Mouse (Mus musculus) cerebellum, adult (tissue): ENCODE measurements around the gene Ptprr.
A peak's percentile ranks its signal among the peaks of the same experiment; 100 is the strongest.

Source experiments
- ATAC-seq: cut with Nextera tagmentation; 2 replicates; pipeline ENCODE4 v1.9.2; 2017; ENCODE audit warnings: mild to moderate bottlenecking, moderate library complexity, mixed read lengths; ENCODE audit not compliant: insufficient number of reproducible peaks, low FRiP score, low TSS enrichment

Ptprr gene

DNA sequence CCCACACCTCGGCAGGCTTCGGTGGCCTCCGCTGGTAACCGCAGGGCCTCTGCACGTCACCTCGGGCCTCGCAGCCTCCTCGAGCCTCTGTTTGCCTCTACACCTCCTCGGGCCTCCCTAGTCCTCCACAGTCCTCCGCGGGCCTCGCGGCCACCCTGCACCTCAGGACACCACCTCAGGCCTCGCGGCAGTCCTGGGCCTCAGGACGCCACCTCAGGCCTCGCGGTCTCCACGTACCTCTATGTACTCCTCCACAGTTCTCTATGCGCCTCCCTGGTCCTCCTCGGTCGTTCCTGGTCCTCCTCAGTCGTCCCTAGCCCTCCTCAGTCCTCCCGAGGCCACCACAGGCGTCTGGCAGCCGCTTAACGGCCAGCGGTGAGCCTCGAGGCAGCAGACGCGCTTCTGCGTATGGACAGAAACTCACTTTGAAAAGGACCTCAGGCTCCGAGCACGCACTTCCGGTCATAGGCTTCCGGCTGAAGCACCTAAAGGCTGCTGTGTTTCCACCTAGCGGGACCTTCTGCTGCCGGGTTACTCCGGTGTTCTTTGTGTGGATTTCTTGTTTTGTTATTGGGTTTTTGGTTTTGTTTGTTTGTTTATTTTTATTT lies 96.0 kb downstream of the Ptprr start, which contains the start of gene 4933416C03Rik:
4933416C03Rik (minus strand) TSS at position 51 of the 608 bp plus-strand sequence.
- no peak for ATAC-seq

DNA sequence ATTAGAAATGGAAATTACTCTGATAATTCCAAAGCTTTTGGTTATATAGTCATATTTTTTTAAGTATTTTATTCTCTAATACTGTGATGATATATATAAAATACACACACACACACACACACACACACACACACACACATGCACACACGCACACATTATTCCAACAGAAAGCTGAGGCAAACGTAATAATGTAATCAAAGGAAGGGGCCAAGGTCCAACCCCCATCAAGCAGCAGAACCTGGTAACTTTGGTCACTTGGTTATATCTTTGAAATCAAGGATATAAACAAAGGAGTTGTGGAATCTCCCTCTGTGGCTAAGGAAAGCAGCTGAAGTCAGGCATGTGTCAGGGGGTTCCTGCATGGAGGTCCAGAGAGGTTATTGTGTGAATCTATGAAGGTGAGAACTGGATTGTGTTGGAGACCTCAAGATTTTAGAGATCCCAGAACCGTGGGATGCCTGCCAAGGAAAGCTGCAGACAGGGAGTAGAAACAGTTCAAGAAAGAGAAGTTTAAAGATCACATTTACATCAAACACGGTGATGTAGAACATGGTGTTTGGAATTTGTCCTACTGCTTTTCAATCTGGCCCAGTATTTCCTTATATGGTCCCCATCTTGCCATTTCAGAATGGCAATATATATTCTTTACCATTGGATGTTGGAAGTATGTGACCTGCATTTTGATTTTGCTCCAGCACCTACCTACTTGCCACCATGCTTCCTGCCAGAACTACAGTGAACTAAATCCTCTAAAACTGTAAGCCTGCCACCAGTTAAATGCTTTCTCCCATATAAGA lies 98.1 kb downstream of the Ptprr start:
- no peak for ATAC-seq

DNA sequence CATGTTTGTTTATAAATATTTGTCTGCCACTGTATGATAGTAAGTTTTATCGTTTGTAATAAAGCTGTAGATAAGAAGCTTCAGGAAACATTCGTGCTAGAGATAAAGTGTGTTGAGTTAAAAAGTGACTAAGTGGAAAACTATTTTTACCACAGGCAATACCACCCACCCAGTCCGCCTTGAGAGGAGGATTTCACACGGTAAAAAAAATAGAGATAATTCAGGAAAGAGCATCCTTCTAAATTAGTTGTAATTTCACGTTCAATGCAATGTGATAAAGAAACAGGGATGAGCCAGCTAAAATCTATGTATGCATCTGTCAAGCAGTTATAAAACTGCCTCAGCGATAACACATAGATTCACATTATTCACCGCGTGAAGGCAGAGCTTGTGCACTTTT lies 99.0 kb downstream of the Ptprr start:
- no peak for ATAC-seq

DNA sequence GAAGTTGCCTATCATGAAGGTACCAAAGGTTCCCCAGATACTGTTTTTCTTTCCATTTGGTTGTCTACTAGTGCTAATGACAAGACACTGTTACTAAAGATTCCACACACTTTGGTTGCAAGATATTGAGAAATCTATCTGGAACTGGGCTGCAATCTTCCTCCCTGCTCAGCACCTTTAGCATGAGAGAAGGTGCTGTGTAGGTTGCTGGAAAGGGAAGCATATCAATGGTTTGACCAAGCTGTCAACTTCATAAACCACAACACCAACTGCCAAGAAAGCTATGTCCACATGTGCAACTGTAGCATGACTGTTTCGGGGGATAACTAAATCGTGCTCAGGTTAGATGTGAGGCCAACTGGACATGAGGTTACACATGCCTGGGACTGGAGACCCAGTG lies 103.5 kb downstream of the Ptprr start:
- no peak for ATAC-seq

DNA sequence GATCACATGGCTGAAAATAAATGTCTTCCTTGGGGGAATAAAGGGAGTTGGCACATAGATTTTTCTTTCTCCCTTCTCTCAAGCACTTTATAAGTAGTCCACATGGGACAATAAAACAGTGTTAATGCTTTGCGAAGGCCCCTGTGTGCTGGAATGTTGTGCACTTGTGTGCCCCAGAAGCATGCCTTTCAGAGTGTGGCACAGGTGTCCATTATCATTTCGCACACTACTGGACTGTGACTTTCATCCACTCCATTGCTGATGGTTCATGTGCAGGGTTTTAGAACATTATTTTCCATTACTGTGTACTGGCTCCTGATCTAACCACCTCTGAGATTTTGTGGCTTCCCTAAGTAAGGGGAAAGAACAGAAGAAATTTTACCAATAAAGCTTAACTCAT lies 105.8 kb downstream of the Ptprr start:
- ATAC-seq: no peak

DNA sequence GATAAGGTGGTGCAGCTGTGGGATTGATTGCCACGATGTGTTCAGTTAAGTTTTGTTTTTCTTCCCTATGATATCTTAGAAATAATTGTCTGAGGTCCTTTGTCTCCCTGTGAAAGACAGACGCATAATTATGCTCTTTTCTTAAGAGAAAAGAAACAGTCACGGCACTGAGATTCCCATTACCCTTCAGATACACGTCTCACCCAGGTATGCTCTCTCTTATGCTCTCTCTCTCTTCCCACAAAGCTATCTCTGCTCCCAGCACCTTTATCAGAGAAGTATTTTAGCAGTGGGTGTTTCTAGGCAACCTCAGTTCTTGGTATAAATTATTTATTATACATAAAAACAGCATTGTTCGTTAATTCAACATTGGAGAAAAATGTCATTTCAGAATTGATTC lies 107.4 kb downstream of the Ptprr start:
- no peak for ATAC-seq

DNA sequence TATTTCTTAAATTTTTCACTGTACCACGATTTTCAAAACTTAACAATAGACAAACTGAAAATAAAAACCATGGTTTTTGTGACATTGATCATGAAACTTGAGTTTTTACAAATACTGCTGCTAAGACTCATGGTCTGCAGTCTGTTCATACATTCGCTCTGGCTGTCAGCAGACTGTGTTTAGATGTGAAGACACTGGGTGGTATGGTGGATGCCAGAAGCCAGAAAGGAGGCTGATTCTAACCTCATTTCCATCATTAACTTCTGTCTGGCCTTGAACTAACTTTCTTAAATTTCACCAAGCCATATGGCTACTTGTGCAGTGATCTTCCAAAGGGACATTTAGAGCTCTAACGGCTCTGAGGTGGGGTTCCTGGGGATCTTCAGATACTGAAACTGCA lies 112.4 kb downstream of the Ptprr start:
- no peak for ATAC-seq

DNA sequence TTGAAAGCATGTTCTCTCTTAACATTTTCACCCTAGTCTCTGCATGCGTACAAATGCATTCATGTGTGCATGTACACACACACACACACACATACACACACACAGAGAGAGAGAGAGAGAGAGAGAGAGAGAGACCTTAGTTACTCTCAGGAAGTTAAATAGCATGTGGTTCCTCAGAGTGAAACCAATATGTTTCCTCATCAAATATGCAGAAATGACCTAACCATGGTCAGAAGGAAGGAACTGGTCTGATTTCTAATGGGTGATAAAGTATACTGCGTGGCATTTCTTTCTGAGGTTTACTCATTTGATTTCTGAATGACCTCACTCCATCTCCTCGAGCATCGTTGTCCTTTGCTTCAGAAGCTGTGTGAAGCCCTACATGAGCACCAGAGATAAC lies 113.2 kb downstream of the Ptprr start:
- ATAC-seq: no peak

DNA sequence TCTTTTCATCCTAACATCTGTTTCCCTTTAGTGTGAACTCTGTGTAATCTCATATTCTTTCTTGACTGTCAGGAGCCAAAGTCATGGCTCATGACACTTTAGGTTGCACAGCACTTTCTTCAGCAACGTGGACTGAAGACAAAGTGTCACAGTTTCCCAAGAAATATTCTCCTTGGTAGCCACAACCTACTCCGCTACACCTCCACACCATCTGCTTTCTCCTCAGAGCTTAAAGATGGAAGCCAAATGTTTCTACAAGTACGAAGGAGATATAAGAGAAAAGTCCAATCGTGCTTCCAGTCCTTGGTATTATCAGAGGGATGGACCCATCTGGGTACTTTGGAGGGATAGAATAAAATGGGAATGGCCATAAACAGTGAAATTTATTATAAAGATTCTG lies 114.2 kb downstream of the Ptprr start:
- ATAC-seq: no peak

DNA sequence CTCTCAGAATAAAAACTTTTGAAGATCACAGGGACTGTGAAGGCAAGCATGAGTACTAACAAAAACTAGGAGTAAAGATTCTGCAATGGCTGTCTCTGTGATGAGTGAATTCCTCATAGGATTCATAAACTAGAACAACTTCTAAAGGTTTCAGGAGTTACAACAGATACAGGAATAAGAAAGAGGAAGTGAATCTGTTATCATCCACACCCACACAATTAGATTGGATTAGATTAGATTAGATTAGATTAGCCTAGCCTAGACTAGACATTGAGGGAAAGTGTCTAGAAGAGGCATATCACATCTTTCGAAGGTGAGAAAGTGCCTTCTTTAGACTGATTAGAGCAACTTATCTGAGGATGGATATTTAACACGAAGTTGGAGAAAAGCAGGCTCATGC lies 117.2 kb downstream of the Ptprr start:
- ATAC-seq: no peak

DNA sequence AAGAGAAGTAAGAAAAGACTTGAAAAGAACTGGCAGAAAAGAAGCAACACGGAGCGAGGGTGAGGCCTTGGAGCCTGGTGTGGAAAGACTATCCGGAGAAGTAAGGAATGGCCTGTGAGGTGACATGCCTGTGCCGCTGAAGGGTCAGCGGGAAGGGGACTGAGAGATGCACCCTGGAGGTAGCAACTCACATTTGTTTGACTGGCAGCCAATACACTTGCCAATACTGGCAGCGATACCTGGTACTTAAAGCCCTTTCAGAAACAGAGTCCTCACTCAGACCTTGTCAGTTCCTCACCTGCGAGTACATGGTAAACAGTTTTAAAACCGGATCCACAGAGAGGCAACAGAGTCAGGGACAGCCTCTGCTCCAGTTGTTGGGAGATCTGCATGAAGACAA lies 122.2 kb downstream of the Ptprr start:
- ATAC-seq: 0 out of 2 replicates have a peak, but pooled peaks have one; percentile 43

DNA sequence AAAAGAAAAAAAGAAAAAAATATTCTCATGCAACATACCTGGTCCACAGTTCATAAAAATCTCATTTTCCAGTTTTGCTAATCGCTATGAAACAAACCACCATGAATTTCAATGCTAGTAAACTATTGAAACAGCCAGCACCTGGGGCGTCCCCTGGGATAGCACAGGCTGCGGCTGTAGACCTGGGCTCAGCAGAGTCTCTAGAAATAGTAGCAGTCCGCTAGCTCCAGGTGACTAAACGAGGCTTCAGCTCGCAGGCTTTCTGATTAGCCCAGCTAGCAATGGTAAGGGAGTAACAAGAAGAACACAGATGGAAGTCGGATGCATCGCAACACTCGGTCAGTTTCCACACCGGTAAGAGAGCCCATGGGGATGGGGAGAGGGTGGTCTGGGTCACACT lies 125.7 kb downstream of the Ptprr start:
- ATAC-seq: peak; percentile 45; the same call in 1 of the 2 replicates

DNA sequence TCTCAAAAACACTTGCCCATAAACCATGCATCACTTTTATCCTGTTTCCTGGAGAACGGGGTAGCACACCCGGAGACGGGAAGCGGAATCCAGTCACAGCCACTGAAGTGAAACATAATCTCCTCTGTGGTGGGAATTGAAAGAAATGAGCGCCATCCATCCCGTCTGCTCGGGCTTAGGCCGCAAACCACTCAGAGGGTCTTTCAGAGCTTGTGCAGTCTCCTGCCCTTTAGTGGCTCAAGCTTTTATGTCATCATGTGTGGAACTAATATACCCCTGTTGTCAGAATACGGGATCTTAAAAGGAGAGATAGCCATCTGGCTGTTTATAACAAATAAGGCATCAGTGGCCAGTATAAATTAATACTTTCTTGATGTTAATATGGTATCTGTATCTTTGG lies 128.1 kb downstream of the Ptprr start:
- ATAC-seq: no peak

DNA sequence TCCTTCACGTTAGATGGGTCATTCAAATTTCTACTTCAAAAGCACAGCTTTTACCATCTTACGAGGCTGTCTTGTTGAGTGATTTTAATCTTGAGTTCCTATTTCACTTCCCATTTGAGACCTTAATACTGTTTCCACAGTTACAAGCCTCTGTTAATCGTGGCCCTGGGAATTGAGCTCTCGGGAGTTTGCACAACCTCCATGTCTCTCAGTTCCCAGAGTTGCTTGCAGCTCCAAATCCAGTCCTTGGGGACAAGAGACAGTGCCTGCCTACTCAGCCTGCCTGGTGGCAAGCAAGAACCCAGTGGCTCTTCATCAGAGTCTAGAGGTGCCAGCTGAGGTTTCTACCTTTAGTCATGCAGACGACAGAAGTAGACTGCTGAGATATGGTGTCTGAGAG lies 136.7 kb downstream of the Ptprr start:
- no peak for ATAC-seq

DNA sequence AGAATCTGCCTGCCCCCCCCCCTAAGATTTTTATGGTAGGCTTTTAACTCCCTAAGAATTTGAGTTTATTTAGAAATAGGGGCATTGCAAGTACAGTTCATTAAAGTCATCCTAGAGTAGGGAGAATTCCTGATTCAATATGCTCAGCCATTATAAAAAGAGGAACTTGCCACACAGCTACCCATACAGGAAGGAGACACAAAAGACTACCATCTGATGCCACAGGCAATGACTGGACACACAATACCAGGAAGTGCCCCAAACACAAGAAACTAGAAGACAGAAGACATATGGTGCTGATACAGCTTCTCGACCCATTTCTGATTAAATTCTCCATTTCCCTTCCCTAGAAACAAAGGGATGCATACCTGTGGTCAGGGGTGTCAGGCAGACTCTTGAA lies 138.7 kb downstream of the Ptprr start:
- no peak for ATAC-seq

DNA sequence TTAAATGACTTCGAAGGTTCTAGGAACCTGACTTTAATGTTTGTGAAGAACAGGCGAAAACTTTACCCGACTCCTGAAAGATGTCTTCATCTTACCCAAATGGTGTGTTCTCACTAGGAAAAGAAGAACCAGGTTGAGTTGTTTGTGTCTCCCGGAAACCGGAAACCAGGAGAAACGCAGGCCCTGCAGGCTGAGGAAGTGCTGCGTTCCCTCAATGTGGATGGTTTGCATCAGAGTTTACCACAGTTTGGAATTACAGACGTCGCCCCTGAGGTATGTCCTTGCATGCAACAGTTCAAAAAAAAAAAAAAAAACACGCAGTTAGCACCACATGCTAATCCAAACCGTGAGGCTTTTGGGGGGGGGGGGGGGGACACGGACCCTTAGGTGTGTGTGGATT lies 144.3 kb downstream of the Ptprr start:
- ATAC-seq: no peak

DNA sequence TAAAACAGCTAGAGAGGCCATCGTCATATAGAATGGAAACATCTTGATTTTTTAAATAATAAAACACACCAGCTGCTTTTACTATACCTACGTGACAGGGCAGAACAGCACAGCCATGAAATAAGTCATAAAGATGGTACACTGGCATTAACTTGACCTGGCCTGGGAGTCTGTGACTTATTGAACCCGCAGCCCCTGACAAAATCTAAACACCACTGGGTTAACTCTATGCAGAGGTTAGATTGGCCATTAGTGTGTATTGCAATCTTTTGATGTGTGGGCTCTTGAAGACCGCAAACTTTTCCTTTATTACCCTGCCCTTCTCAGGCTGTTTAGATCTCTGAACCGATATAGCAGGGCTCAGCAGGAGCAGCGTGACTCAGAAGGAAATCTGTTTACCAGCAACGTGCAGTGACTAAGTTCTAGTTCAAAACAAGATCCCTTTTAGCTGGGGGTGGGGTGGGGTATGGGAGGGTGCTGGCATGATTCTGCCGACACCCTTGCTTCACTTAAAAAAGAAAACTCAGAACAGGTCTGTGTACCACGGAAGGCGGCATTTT lies 157.4 kb downstream of the Ptprr start:
- ATAC-seq: no peak

DNA sequence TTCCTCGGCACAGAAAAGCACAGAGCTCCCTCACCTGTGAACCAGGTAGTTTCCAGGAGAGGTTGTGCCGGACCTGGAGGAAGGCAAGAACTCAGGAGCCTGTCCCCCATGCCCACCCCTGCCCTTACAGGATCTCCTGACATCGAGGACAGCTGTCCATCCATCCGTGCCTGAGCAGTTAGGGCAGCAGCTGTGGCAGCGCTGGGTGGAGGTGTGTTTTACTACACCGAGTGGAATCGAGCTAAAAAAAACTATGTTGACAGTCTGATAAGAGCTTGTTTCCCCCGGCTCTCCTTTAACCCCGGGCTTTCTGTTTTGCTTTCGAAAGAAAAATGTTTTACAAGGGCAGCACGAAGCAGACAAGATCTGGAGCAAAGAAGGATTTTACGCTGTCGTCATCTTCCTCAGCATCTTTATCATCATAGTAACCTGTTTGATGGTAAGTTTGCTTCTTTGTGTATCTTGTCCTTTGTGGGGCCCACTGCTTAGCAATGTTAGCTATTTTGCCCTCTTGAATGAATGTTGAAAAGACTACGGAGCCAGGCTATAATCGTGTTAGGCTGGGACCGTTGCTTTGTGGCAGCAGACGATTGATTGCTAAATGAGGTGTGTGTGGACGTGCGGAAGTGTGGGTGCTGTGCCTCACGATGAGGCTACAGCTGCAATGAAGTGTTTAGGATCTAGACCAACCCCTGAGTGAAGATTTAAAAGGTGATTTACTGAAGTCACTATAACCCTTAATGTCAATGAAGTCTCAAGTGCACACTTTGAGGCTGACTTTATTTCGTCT lies 159.6 kb downstream of the Ptprr start:
- no peak for ATAC-seq

DNA sequence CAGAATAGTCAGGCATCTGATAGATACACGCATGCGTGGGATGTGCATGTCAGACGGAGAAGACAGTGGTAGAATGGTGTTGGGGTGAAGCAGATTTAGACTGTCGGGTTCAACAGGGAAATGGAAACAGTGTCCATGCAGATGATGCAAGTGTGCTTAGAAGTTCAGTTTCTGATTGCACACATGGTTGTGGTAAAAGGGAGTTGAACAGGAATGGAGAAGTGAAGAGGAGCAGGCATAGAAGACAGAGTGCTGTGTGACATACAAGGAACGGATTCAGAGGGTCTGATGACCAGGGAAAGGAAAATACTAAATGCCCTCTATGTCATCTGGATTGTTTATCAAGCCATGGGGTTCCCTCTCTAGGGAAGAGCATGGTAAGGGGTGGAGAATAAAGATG lies 163.2 kb downstream of the Ptprr start:
- no peak for ATAC-seq

DNA sequence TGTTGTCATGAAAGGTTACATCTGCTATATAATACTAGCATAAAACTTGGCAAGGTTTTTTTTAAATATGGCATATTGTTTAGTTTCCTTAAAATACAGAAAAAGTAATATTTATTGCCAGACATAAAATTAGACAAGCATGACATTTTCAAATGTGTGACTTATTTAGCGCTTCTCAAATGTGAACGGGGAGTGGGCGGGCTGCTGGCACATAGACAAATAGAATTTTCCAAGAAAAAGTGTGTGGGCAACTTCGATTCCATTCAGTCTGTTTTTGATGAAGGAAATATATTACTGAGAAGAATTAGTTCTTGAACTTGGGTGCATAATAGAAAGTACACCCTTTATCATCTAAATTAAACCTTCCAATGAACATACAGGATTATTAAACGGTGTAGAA lies 164.2 kb downstream of the Ptprr start:
- ATAC-seq: no peak

DNA sequence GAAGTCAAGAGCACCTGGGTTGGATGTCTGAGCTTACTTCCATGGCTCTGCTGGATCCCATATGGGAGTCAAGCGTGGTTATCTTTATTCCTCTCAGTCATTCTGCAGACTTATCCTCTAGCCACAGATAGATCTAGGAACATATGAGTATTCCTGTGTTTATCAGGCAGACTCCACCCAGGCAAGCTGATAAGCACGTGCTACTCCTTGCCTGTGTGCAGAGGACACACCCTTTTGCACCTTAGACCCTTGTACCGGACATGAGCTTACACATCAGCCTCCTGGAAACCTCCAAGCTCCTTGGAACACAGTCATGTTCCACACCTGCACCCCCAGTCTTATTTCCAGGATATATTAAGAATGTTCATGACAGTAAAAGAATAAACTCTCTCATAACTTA lies 165.2 kb downstream of the Ptprr start:
- ATAC-seq: no peak
